Mouse (Mus musculus) heart, embryonic 15.5 days (tissue): ENCODE results near the gene H2-DMb2. TPM values are rescaled to one million over a fixed set of nuclear protein-coding genes. Genes with fewer than 3 reads are reported as not detected.
"Not testable (repeated sequence)": the region's sequence is repeated elsewhere in the genome, so short reads cannot be mapped to it uniquely, and the experiment has no call there.

Experiments
- ATAC-seq: fragments of 200-750 bp; cut with Nextera tagmentation; replicated peaks from 2 replicates; pipeline ENCODE4 v1.8.0; 2017; ENCODE audit warnings: low read depth, moderate TSS enrichment; ENCODE audit not compliant: insufficient number of reproducible peaks, insufficient read depth, low FRiP score
- H3K27ac ChIP-seq: fragments of 300-500 bp; sonication (generic); 2 replicates; pipeline ENCODE4 v1.5.1; 2015; ENCODE audit warnings: mild to moderate bottlenecking, inconsistent platforms
- H3K27me3 ChIP-seq: fragments of 300-500 bp; sonication (generic); 2 replicates; pipeline ENCODE4 v1.6.1; 2015; ENCODE audit warnings: inconsistent platforms
- H3K36me3 ChIP-seq: fragments of 300-500 bp; sonication (generic); 2 replicates; pipeline ENCODE4 v1.6.1; 2015; ENCODE audit warnings: mild to moderate bottlenecking, inconsistent platforms
- H3K4me1 ChIP-seq: fragments of 300-500 bp; sonication (generic); replicated peaks from 2 replicates; pipeline ENCODE4 v1.6.1; 2015; ENCODE audit warnings: inconsistent platforms
- H3K4me2 ChIP-seq: fragments of 300-500 bp; sonication (generic); 2 replicates; pipeline ENCODE4 v1.6.1; 2015; ENCODE audit warnings: inconsistent platforms, mild to moderate bottlenecking, moderate library complexity
- H3K4me3 ChIP-seq: fragments of 300-500 bp; sonication (generic); 2 replicates; pipeline ENCODE4 v1.5.1; 2015; ENCODE audit warnings: mild to moderate bottlenecking, inconsistent platforms
- H3K9ac ChIP-seq: fragments of 300-500 bp; sonication (generic); 2 replicates; pipeline ENCODE4 v1.6.1; 2015; ENCODE audit warnings: mild to moderate bottlenecking, inconsistent platforms
- H3K9me3 ChIP-seq: fragments of 300-500 bp; sonication (generic); replicated peaks from 2 replicates; pipeline ENCODE4 v1.6.1; 2016; ENCODE audit warnings: inconsistent platforms
- WGBS: fragments of 180-500 bp; shearing (Covaris S2); methylation state at CpG from one replicate; pipeline ENCODE4 v1.1.7; 2015; ENCODE audit warnings: mixed read lengths; 5-methylcytosine and 5-hydroxymethylcytosine counted together
- polyA plus RNA-seq: library from polyadenylated mRNA; unstranded; fragments of >200 nt; fragmentation: Nextera tagmentation; extraction: Ambion mirVana; gene quantifications from 2 replicates; pipeline ENCODE4 v1.2.1, GENCODE M21; 2015

The H2-DMb2 gene
- polyA plus RNA-seq, 1 experiment from 2014 or later, result 0.69 TPM

DNA sequence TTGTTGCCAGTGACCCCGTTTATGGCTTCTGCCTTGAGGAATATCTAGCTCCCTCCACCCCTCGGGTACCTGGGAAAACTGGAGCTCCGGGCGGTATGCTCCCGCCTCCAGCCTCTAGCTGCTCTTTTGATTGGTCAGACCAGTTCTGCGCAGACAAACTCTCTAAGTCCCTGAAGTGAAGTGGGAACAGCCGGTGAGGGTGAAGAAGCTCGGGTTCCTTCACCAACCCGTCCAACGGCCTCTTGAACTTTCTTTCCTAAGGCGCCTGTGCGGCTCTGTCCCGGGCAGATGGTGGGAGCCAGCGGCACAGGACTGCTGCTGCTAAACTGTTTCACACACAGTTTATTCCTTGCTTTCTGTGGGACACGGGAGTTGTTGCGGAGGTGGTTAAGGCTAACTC is 3.7 kb upstream of the H2-DMb2 start:
- H3K4me1 ChIP-seq, result peaks cover 19% of the 10 kb centered on the region
- no peaks in the 10 kb centered on the region for H3K9me3 ChIP-seq
- no peak for ATAC-seq
- H3K4me2 ChIP-seq, result peak overlapping the region; percentile 75
- H3K27me3 ChIP-seq, result peaks cover 59% of the 10 kb centered on the region
- no peaks in the 10 kb centered on the region for H3K36me3 ChIP-seq
- peak overlapping the region; percentile 42 for H3K4me3 ChIP-seq
- H3K9ac ChIP-seq, result peak overlapping the region; percentile 25; the same call in 1 of the 2 replicates
- H3K27ac ChIP-seq, result no peak overlapping the region
- WGBS, result 12% methylated on average over 16 of the region's 16 CpGs

DNA sequence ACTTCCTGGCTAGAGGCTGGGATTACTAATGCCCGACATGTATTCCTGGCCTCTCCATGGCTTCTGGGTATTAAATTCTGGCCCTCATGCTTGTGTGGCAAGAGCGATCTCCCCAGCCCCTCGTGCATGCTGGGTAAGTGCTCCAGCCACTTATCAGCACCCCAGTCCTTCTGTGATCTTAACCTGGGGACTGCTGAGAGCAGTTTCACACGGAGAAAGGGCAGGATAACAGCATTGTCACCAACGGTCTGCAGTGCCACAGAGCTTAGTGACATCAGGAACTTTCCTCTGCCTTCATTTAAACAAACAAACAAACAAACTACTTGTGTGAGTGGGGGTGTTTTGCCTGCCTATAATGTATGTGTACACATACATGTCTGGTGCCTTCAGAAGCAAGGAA is 2.9 kb upstream of the H2-DMb2 start:
- Histone ChIP-seq H3K36me3 (no peaks in the 10 kb centered on the region), H3K27me3 (peaks cover 61% of the 10 kb centered on the region), H3K4me1 (peaks cover 19% of the 10 kb centered on the region), H3K27ac (no peak overlapping the region), H3K9me3 (no peaks in the 10 kb centered on the region), H3K4me3 (peak overlapping the region; percentile 42), H3K9ac (no peak overlapping the region), H3K4me2 (peak overlapping the region; percentile 75)
- no peak for ATAC-seq
- 5% methylated on average over 5 of the region's 5 CpGs for WGBS

DNA sequence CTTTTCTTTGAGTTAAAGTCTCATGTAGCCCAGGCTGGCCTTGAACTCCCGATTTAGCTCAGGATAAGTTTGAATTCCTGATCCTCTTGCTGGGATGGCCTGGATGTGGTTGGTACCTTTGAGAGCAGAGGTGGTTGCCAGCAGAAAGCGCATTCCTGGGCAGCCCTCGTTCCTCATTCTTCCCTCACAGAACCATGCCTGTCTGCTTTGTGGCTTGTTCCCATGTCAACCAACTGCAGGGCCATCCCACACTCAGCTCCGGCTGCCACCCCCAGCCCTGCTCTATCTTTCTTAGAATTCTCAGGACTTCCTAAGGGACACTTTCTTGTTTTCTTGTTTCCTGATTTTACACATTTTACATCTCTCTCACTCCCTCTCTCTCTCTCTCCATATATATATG is 1.7 kb upstream of the H2-DMb2 start:
- H3K4me2 ChIP-seq, result no peak overlapping the region
- H3K9me3 ChIP-seq, result no peaks in the 10 kb centered on the region
- H3K27me3 ChIP-seq, result peaks cover 57% of the 10 kb centered on the region
- no peak overlapping the region for H3K4me3 ChIP-seq
- H3K27ac ChIP-seq, result no peak overlapping the region
- WGBS, result 51% methylated on average over 4 of the region's 4 CpGs
- no peaks in the 10 kb centered on the region for H3K36me3 ChIP-seq
- no peak overlapping the region for H3K9ac ChIP-seq
- no peak for ATAC-seq
- H3K4me1 ChIP-seq, result peaks cover 14% of the 10 kb centered on the region

DNA sequence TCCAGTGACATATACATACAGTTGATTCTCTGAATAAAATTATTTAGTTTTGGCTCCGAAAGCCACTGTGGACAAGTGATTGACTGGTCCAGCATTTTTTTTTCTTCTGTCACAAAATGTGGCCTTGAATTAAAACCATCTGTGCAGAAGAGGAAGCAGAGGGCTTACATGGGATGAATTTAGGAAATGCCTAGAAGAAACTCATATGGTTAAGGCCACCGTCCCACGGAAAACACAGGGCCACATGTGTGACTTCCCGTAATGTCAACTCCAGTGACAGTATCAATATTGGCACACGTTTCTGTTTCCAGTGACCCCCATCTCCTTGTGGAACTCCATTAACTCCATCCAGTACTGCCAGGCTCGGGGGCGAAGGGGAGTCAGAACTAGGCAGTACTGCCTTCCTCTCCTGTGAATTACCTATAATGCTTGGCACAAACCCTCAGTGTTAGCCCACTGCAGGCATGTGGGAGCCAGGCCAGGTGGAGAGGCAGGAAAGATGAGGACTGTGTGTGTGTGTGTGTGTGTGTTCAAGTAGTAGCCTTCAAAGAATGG is 574 bp upstream of the H2-DMb2 start:
- peak overlapping the region; percentile 5; the same call in 1 of the 2 replicates for H3K27ac ChIP-seq
- peaks cover 14% of the 10 kb centered on the region for H3K4me1 ChIP-seq
- no peaks in the 10 kb centered on the region for H3K9me3 ChIP-seq
- no peaks in the 10 kb centered on the region for H3K36me3 ChIP-seq
- H3K4me2 ChIP-seq, result no peak overlapping the region
- no peak overlapping the region for H3K4me3 ChIP-seq
- H3K9ac ChIP-seq, result no peak overlapping the region
- no peak for ATAC-seq
- H3K27me3 ChIP-seq, result peaks cover 48% of the 10 kb centered on the region
- WGBS, result 60% methylated on average over 7 of the region's 7 CpGs

DNA sequence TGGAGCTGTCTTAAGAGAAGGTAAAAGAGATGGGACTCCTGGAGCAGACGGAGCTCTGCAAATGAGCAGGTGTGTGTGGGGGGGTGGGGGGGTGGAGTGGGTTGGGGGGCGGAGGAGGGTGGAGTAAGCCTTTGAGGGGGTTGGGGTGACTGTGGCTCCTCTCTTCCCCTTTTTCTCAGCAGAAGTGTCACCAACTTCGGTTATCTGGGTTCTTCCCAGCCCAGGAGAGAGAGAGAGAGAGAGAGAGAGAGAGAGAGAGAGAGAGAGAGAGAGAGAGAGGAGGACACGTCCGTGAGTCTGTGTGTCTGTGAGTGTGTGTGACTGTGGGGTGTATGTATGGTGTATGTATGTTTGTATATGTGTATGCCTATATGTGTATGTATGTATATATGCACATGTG is 354 bp downstream of the H2-DMb2 start:
- WGBS, result 60% methylated on average over 5 of the region's 5 CpGs
- Histone ChIP-seq H3K4me2 (no peak overlapping the region), H3K27ac (no peak overlapping the region), H3K9me3 (no peaks in the 10 kb centered on the region), H3K4me3 (no peak overlapping the region), H3K9ac (no peak overlapping the region), H3K4me1 (peaks cover 14% of the 10 kb centered on the region), H3K27me3 (peaks cover 43% of the 10 kb centered on the region), H3K36me3 (no peaks in the 10 kb centered on the region)
- no peak for ATAC-seq

DNA sequence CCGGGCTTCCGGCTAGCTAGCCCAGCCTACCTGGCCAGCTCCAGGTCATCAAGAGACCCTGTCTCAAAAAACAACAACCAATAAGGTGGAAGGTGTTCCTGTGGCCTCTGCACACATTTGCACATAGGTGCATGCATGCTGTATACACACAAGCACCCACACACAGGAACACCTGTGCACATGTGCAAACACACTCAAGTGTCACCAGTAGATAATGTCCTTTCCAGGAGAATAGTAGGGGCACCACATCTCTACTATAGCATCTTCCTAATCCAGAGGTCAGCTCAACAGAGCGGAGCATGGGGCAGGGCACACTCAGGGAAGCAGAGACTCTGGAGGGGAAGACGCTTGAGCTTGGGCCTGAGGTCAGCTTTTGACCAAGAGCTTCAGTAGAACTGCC is 1.1 kb downstream of the H2-DMb2 start:
- Histone ChIP-seq H3K4me1 (peaks cover 11% of the 10 kb centered on the region), H3K27me3 (peaks cover 35% of the 10 kb centered on the region)
- H3K27ac ChIP-seq, H3K36me3 ChIP-seq, H3K4me3 ChIP-seq, H3K9me3 ChIP-seq, H3K9ac ChIP-seq, H3K4me2 ChIP-seq, ATAC-seq: not testable (repeated sequence)
- 84% methylated on average over 4 of the region's 4 CpGs for WGBS

DNA sequence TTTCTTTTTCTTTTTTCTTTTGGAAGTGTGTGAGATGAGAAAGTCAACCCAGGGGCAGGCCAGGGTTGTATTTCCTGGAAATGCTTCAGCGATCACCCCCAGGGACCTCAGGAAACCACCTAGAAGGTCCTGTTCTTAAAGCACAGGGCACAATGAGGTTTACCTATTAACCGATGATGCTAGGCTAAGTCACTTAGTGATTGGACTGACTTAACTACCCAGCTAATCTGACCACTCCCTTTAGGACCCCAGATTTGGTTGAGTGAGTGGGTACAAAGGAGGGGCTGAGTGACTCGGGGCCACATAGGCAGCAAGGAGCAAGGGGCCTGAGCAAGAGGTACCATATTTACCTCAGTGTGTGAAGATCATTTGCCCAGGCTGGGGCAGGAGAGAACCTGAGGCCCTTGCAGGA is 1.9 kb downstream of the H2-DMb2 start:
- Histone ChIP-seq H3K4me2 (no peak overlapping the region), H3K27me3 (peaks cover 28% of the 10 kb centered on the region), H3K27ac (no peak overlapping the region), H3K9me3 (no peaks in the 10 kb centered on the region), H3K4me3 (no peak overlapping the region), H3K9ac (no peak overlapping the region), H3K36me3 (no peaks in the 10 kb centered on the region), H3K4me1 (peaks cover 3% of the 10 kb centered on the region)
- ATAC-seq, result no peak
- WGBS, result 75% methylated on average over 3 of the region's 3 CpGs

DNA sequence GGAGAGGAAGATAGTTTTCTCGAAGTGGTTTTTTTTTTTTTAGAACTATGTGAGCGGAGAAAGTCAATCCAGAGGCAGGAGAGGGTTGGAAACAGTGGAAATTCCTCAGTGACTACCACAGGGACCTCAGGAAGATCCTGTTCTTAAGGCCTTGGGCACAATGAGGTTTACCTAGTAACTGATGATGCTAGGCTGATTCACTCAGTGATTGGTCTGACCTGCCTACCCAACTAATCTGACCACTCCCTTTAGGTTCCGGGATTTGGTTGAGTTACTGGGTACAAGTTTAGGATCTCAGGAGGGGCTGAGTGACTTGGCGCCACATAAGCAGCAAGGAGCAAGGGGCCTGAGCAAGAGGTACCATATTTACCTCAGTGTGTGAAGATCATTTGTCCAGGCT is 9.8 kb downstream of the H2-DMb2 start, which contains the start of gene H2-DMb1:
Gene H2-DMb1, plus strand, starts transcription at position 150 of the 400 bp plus-strand sequence.
- no peak for ATAC-seq
- H3K27ac ChIP-seq, result no peak within 1 kb of the TSS
- H3K27me3 ChIP-seq, result peaks cover 11% of the 10 kb centered on the region; the same call in 1 of the 2 replicates
- H3K36me3 ChIP-seq, result no peaks in the 10 kb centered on the region
- H3K9me3 ChIP-seq, result no peaks in the 10 kb centered on the region
- H3K4me1 ChIP-seq, result no peaks in the 10 kb centered on the region
- no peak within 1 kb of the TSS for H3K4me3 ChIP-seq
- no peak within 1 kb of the TSS for H3K9ac ChIP-seq
- WGBS, result 49% methylated on average over 4 of the region's 4 CpGs
- no peak within 1 kb of the TSS for H3K4me2 ChIP-seq

DNA sequence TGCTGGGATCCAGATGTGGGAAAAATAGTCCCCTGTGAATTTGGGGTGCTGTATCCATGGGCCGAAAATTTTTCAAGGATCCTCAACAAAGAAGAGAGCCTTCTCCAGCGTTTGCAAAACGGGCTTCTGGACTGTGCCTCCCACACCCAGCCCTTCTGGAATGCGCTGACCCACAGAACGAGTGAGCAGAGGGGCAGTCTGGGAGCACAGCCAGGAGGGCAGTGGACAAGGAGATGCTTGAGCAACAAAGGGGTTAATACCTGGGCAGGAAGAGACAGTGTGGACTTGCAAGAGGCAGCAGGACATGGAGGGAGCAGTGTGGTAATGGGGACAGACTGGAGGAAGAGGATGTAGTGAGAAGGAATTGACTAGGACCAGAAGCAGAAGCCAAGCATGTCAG is 12.4 kb downstream of the H2-DMb2 start:
- H3K4me2 ChIP-seq, result no peak overlapping the region
- H3K36me3 ChIP-seq, result no peaks in the 10 kb centered on the region
- 51% methylated on average over 5 of the region's 5 CpGs for WGBS
- H3K4me1 ChIP-seq, result no peaks in the 10 kb centered on the region
- no peak overlapping the region for H3K4me3 ChIP-seq
- H3K9ac ChIP-seq, result no peak overlapping the region
- H3K9me3 ChIP-seq, result no peaks in the 10 kb centered on the region
- H3K27ac ChIP-seq, result no peak overlapping the region
- H3K27me3 ChIP-seq, result peaks cover 15% of the 10 kb centered on the region; the same call in 1 of the 2 replicates
- ATAC-seq, result no peak

DNA sequence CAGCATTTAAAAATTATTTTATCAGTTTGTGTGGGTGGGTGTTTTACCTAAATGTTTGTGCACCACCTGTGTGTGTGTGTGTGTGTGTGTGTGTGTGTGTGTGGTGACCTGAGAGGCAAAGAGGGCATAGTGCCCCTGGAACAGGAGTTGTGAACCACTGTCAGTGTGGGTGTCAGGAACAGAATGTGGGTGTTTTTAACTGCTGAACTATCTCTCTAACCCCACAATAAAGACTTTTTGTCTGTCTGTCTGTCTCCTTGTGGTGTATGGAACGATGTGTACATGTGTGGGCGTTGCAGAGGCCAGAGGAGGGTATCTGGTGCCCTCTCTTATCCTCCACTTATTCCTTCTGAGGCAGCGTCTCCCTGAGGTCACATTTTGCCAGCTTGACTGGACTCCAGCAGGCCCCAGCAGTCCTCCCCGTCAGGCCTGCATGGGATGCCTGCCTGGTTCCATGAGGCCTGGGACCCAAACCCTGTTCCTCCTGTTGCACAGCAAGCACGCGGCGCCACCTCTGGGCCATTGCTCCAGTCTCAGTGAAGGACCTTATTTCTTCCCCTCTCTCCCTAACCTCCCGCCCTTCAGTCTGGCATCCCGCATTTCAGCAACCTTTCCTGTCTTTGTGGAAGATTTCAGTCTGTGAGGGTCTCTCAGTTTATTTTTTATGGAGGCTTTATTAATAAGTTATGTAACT is 21.2 kb downstream of the H2-DMb2 start:
- ATAC-seq, result no peak
- Histone ChIP-seq H3K9me3 (no peaks in the 10 kb centered on the region), H3K9ac (no peak overlapping the region), H3K36me3 (no peaks in the 10 kb centered on the region), H3K27me3 (peaks cover 5% of the 10 kb centered on the region; the same call in 1 of the 2 replicates), H3K4me2 (no peak overlapping the region), H3K4me1 (no peaks in the 10 kb centered on the region), H3K4me3 (no peak overlapping the region), H3K27ac (no peak overlapping the region)
- 33% methylated on average over 9 of the region's 9 CpGs for WGBS

DNA sequence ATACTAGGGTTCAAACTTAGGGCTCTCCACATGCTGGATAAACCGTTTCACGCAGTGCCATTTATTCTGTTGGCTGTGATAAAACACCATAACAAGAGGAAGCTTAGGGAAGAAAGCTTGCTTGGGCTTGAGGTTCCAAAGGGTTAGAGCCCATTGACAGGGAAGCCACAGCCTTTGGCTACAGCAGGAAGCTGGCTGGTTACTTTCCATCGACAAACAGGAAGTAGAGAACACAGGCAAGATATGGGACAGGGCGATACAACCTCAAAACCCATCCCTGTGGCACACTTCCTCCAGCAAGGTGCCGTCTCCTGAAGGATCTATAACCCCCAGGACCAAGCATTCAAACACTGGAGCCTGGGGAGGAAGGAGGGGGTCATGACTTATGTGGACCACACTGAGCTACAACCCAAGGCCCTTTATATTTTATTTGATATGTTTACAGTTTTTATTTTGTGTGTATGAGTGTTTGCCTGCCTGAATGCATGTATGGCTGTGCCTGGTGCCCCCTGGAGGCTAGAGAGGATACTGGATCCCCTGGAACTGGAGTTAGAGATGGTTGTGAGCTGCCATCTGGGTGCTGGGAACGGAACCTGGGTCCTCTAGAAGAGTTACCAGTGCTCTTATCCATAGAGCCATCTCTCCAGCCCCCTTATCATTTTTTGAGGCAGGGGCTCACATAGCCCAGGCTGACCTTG is 22.1 kb downstream of the H2-DMb2 start:
- no peak overlapping the region for H3K27ac ChIP-seq
- ATAC-seq, result no peak
- no peak overlapping the region for H3K9ac ChIP-seq
- 64% methylated on average over 6 of the region's 6 CpGs for whole genome bisulfite sequencing
- peaks cover 4% of the 10 kb centered on the region; the same call in 1 of the 2 replicates for H3K27me3 ChIP-seq
- no peak overlapping the region for H3K4me2 ChIP-seq
- no peak overlapping the region for H3K4me3 ChIP-seq
- H3K9me3 ChIP-seq, result no peaks in the 10 kb centered on the region
- no peaks in the 10 kb centered on the region for H3K36me3 ChIP-seq
- H3K4me1 ChIP-seq, result no peaks in the 10 kb centered on the region
